ENCODE assay signal across 15 mouse cellular contexts in genomic region chr14:71199178-71199879, GRCm38 (mm10).
DNase-seq lines count a peak whose midpoint lies in the region; ATAC-seq lines count a peak whose summit lies in the region.
"Had no signal": no experiment of that assay in that cellular context is flagged by ENCODE, and none has a peak within 500 bp of the region (broad histone marks: within the 10 kb centered on the region; RNA-seq: fewer than 3 reads in every experiment).

No protein-coding gene starts in this region.

- H3K27me3 ChIP-seq in liver, embryonic 11.5 days (replicated peaks; ENCODE audit: control insufficient read depth, insufficient read depth, low read length) = no peaks in the 10 kb centered on the region
- H3K27me3 ChIP-seq in intestine, embryonic 16.5 days (replicated peaks; ENCODE audit: control insufficient read depth, insufficient read depth, low read length) = no peaks in the 10 kb centered on the region
- no peaks in the 10 kb centered on the region for H3K27me3 ChIP-seq in limb, embryonic 10.5 days (ENCODE audit: low read depth, poor library complexity, severe bottlenecking)
- H3K27me3 ChIP-seq: hindbrain, embryonic 12.5 days had no signal

- no peaks in the 10 kb centered on the region for H3K36me3 ChIP-seq in liver, embryonic 11.5 days (ENCODE audit: control insufficient read depth, insufficient read depth, low read length)
- no peaks in the 10 kb centered on the region for H3K36me3 ChIP-seq in intestine, embryonic 16.5 days (ENCODE audit: control insufficient read depth, insufficient read depth, low read length)
- no peaks in the 10 kb centered on the region for H3K36me3 ChIP-seq in limb, embryonic 10.5 days
- H3K36me3 ChIP-seq: hindbrain, embryonic 12.5 days had no signal

- no peaks in the 10 kb centered on the region for H3K9me3 ChIP-seq in liver, embryonic 11.5 days (ENCODE audit: control insufficient read depth, low read length)
- no peaks in the 10 kb centered on the region for H3K9me3 ChIP-seq in intestine, embryonic 16.5 days (ENCODE audit: control insufficient read depth, low read length)
- no peaks in the 10 kb centered on the region for H3K9me3 ChIP-seq in limb, embryonic 10.5 days (replicated peaks)
- H3K9me3 ChIP-seq: hindbrain, embryonic 12.5 days had no signal

- no peak overlapping the region for H3K4me3 ChIP-seq in liver, embryonic 11.5 days (ENCODE audit: low read depth, low read length)
- no peak overlapping the region for H3K4me3 ChIP-seq in intestine, embryonic 16.5 days (ENCODE audit: low read length)
- no peak overlapping the region for H3K4me3 ChIP-seq in limb, embryonic 10.5 days
- H3K4me3 ChIP-seq: hindbrain, embryonic 12.5 days; layer of hippocampus, adult 2 months had no signal

- intact Hi-C loops in left cerebral cortex, postnatal 4 days (cut with DNase I) = no loop called here

- no peak overlapping the region for H3K9ac ChIP-seq in liver, embryonic 11.5 days (ENCODE audit: low read depth, low read length)
- H3K9ac ChIP-seq in intestine, embryonic 16.5 days (ENCODE audit: low read depth, low read length) = no peak overlapping the region
- H3K9ac ChIP-seq: hindbrain, embryonic 12.5 days had no signal

- peaks cover 24% of the 10 kb centered on the region for H3K4me1 ChIP-seq in liver, embryonic 11.5 days (replicated peaks; ENCODE audit: control insufficient read depth, insufficient read depth, low read length)
- H3K4me1 ChIP-seq in intestine, embryonic 16.5 days (ENCODE audit: control insufficient read depth, insufficient read depth, low read length) = no peaks in the 10 kb centered on the region
- H3K4me1 ChIP-seq in limb, embryonic 10.5 days = 0 out of 2 replicates have a peak, but pooled peaks cover 2% of the 10 kb centered on the region
- H3K4me1 ChIP-seq: hindbrain, embryonic 12.5 days had no signal

- DNase-seq in lung, postnatal 10 days = peak; percentile 18
- no peak for DNase-seq in lung, adult 18-20 months
- DNase-seq in adrenal gland, adult 2 months = peak; percentile 67
- DNase-seq in liver, embryonic 11.5 days (ENCODE audit: low spot score) = no peak
- DNase-seq in limb, embryonic 10.5 days (ENCODE audit: low spot score) = no peak
- no peak for DNase-seq in left cerebral cortex, postnatal 4 days
- DNase-seq: cerebellum, adult 9-11 months; gastrocnemius, postnatal 14 days; kidney, adult 18-20 months; thymus, postnatal 4 days had no signal

- 49% methylated on average over 9 of the region's 9 CpGs for WGBS in liver, embryonic 11.5 days
- WGBS in intestine, embryonic 16.5 days = 47% methylated on average over 9 of the region's 9 CpGs
- WGBS in limb, embryonic 10.5 days = 76% methylated on average over 9 of the region's 9 CpGs

- H3K27ac ChIP-seq in liver, embryonic 11.5 days (ENCODE audit: low read depth, low read length) = no peak overlapping the region
- no peak overlapping the region for H3K27ac ChIP-seq in intestine, embryonic 16.5 days (ENCODE audit: low read length)
- no peak overlapping the region for H3K27ac ChIP-seq in limb, embryonic 10.5 days
- H3K27ac ChIP-seq: hindbrain, embryonic 12.5 days; layer of hippocampus, adult 2 months had no signal

- peak; percentile 86 for ATAC-seq in liver, embryonic 11.5 days (replicated peaks; ENCODE audit: low FRiP score)
- ATAC-seq in intestine, embryonic 16.5 days = no peak
- ATAC-seq: forebrain, embryonic 14.5 days had no signal

- no peak overlapping the region for H3K4me2 ChIP-seq in liver, embryonic 11.5 days
- H3K4me2 ChIP-seq in intestine, embryonic 16.5 days (ENCODE audit: low read depth, low read length) = no peak overlapping the region
- H3K4me2 ChIP-seq: heart, embryonic 11.5 days; hindbrain, embryonic 12.5 days had no signal

Comparison
In these comparisons a context has a peak if more than half of its experiments do, and no peak if none do; other contexts are left out.
1. DNase-seq: peak in lung, postnatal 10 days (single experiment) and adrenal gland, adult 2 months (single experiment); none in lung, adult 18-20 months (0 of 2), liver, embryonic 11.5 days (single experiment), limb, embryonic 10.5 days (single experiment) and left cerebral cortex, postnatal 4 days (single experiment).